Mouse (Mus musculus): ENCODE results near the gene Lingo1. TPM values are rescaled to one million over a fixed set of nuclear protein-coding genes. Genes with fewer than 3 reads are reported as not detected.

Lingo1 gene
- polyA plus RNA-seq, 1 experiment = 0.38 TPM

DNA sequence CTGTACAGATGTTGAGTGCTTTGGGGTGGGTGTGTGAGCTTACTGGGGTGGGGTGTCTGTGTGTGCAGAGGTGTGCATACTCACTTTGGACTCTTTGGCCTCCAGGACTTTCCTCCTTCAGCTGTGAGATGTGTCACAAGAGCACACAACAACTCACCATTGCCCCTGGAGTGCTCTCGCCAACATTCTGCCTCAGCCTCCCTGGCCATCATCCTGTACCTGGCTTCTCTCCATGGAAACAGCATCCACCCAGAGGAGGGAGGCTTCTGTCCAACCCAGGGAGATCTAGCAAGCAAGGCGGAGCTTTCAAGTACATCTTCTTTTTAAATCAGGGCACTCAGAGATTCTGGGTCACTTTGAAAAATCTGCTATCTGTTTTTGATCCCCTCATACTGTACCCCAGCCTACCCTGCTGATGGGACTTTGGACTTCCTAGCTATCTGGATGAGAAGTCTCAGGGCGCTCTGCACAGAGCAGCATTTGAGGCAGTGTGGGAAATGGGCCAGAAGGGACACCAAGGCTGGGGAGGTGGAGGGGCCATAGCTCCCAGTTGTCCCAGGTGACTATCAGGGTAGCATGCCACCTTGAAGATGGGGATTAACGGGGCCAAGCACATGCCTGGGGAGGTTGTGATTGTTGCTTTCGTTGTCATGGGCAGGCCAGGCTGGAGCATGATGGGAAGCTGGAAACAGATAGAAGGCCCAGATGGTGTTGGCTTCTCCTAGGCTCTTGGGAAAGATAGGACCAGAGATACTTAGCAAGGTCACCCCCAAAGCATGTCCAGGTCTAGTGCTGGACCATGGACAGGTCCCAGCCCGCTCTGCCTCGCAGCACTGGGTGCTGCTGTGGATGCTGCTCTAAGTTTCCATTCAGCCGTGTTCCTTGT is 184.1 kb downstream of the Lingo1 start:
- H3K27ac ChIP-seq (ENCODE audit: insufficient read depth, low read depth, low read length) = no peak overlapping the region
- TF ChIP-seq CTCF (IDR thresholded peaks at IDR 0.05; ENCODE audit: extremely low read depth, insufficient read length, insufficient replicate concordance, low read depth, low read length) (no peak), POLR2A (IDR thresholded peaks at IDR 0.05; ENCODE audit: low read depth, low read length) (no peak)
- WGBS = 83% methylated on average over 8 of the region's 8 CpGs
- no peaks in the 10 kb centered on the region for H3K36me3 ChIP-seq (ENCODE audit: control insufficient read depth, insufficient read depth, low read length)
- no peaks in the 10 kb centered on the region for H3K27me3 ChIP-seq (ENCODE audit: control insufficient read depth, insufficient read depth, low read length)
- H3K4me3 ChIP-seq (ENCODE audit: low read depth, low read length) = no peak overlapping the region
- no peaks in the 10 kb centered on the region for H3K4me1 ChIP-seq (ENCODE audit: control insufficient read depth, insufficient read depth, insufficient read length, low read length)

DNA sequence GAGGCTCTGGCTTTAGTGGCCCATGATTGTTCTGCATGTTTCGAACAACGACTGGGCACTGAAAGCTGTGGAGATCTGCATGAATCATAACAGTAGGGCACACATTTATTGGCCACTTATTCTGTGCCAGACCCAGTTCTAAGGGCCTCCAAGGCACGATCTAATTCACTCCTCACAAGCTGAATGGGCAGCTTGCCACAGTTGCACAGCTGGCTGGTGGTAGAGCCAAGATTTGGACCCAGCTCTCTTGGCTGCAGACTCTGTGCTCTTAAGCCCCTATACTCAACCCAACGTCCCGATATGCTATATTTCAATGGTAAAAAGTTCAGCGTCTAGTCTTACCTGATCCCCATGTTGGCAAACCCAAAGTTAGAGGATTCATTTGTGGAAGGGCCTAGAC is 185.3 kb downstream of the Lingo1 start:
- Histone ChIP-seq H3K36me3 (ENCODE audit: control insufficient read depth, insufficient read depth, low read length) (no peaks in the 10 kb centered on the region), H3K27ac (ENCODE audit: insufficient read depth, low read depth, low read length) (no peak overlapping the region), H3K4me3 (ENCODE audit: low read depth, low read length) (no peak overlapping the region), H3K27me3 (ENCODE audit: control insufficient read depth, insufficient read depth, low read length) (no peaks in the 10 kb centered on the region), H3K4me1 (ENCODE audit: control insufficient read depth, insufficient read depth, insufficient read length, low read length) (no peaks in the 10 kb centered on the region)
- TF ChIP-seq POLR2A (IDR thresholded peaks at IDR 0.05; ENCODE audit: low read depth, low read length) = no peak
- no peak for TF ChIP-seq CTCF (IDR thresholded peaks at IDR 0.05; ENCODE audit: extremely low read depth, insufficient read length, insufficient replicate concordance, low read depth, low read length)
- 78% methylated on average over 6 of the region's 6 CpGs for WGBS

DNA sequence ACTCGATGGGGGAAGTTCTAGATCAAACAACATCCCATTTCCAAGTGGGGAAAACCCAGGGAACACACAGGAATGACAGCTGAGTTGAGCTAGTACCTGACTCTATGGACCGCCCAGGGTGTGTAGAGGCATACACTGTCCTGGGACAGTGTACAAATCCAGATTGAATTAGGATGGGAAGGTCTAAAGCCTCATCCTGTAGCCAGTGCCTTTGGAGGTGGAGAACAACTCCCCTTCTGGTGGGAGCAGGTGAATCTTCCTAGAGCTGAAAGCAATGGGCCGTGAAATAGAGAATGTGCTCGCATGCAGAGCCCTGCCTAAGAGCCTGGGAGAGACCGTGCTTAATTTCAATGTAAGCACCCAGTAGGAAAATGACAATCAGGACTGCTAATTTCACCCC is 185.8 kb downstream of the Lingo1 start:
- Histone ChIP-seq H3K27ac (ENCODE audit: insufficient read depth, low read depth, low read length) (no peak overlapping the region), H3K36me3 (ENCODE audit: control insufficient read depth, insufficient read depth, low read length) (no peaks in the 10 kb centered on the region), H3K27me3 (ENCODE audit: control insufficient read depth, insufficient read depth, low read length) (no peaks in the 10 kb centered on the region), H3K4me1 (ENCODE audit: control insufficient read depth, insufficient read depth, insufficient read length, low read length) (no peaks in the 10 kb centered on the region), H3K4me3 (ENCODE audit: low read depth, low read length) (no peak overlapping the region)
- WGBS = 77% methylated on average over 5 of the region's 5 CpGs
- TF ChIP-seq POLR2A (IDR thresholded peaks at IDR 0.05; ENCODE audit: low read depth, low read length) (no peak), CTCF (IDR thresholded peaks at IDR 0.05; ENCODE audit: extremely low read depth, insufficient read length, insufficient replicate concordance, low read depth, low read length) (no peak)

DNA sequence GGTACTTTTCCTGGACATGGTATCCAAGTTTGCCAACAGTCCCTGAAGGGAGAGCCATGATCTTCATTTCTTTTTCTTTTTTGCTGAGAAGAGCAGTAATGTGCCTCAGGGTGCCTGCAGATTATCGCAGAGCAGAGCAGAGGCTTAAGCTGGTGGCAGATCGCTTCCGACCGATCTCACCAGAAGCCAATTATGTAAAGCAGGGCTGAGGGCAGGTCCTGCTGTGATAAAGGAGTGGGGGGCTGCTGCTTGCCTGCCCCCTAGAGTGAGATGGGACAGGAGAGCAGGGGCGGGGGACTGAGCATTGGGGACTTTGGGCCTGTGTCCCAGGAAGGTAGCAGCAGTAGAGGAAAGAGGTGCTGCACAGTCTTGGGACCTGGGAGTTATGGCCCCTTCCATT is 186.8 kb downstream of the Lingo1 start:
- H3K4me1 ChIP-seq (ENCODE audit: control insufficient read depth, insufficient read depth, insufficient read length, low read length) = no peaks in the 10 kb centered on the region
- TF ChIP-seq CTCF (IDR thresholded peaks at IDR 0.05; ENCODE audit: extremely low read depth, insufficient read length, insufficient replicate concordance, low read depth, low read length) (no peak), POLR2A (IDR thresholded peaks at IDR 0.05; ENCODE audit: low read depth, low read length) (no peak)
- H3K36me3 ChIP-seq (ENCODE audit: control insufficient read depth, insufficient read depth, low read length) = no peaks in the 10 kb centered on the region
- 66% methylated on average over 5 of the region's 5 CpGs for WGBS
- H3K27ac ChIP-seq (ENCODE audit: insufficient read depth, low read depth, low read length) = no peak overlapping the region
- H3K27me3 ChIP-seq (ENCODE audit: control insufficient read depth, insufficient read depth, low read length) = no peaks in the 10 kb centered on the region
- no peak overlapping the region for H3K4me3 ChIP-seq (ENCODE audit: low read depth, low read length)

DNA sequence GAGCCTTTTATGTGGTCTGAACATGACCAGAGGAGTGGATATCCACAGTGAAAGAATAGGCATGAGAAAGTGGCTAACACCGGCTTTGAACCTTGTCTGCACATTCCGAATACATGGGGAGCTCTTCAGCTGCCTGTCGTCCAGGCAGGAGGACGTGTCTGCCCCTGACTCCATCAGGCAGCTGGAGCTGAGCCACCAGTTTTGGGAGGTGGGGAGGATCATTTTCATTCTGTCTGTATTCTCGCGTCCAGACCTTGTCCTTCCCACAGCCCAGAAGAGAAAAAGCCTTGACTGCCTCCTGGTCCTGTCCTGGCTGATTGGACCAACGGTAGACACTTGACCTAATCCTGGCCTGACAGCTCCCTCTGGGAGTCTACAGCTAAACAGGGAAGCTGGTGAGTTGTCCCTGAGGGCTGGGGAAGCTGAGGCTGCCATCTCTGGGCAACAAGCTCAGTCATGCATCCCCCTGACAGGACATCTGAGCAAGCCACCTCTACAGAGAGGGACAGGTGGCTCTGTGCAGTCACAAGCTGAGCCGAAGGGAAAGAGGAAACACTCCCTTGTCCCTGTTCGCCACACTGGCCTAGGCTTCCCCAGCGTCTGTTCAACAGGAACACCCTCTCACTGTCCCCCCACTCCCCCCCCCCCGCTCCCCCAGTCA is 187.4 kb downstream of the Lingo1 start:
- Histone ChIP-seq H3K27me3 (ENCODE audit: control insufficient read depth, insufficient read depth, low read length) (no peaks in the 10 kb centered on the region), H3K36me3 (ENCODE audit: control insufficient read depth, insufficient read depth, low read length) (no peaks in the 10 kb centered on the region), H3K4me3 (ENCODE audit: low read depth, low read length) (no peak overlapping the region), H3K4me1 (ENCODE audit: control insufficient read depth, insufficient read depth, insufficient read length, low read length) (no peaks in the 10 kb centered on the region), H3K27ac (ENCODE audit: insufficient read depth, low read depth, low read length) (no peak overlapping the region)
- 43% methylated on average over 11 of the region's 11 CpGs for WGBS
- no peak for TF ChIP-seq CTCF (IDR thresholded peaks at IDR 0.05; ENCODE audit: extremely low read depth, insufficient read length, insufficient replicate concordance, low read depth, low read length)
- TF ChIP-seq POLR2A (IDR thresholded peaks at IDR 0.05; ENCODE audit: low read depth, low read length) = no peak

DNA sequence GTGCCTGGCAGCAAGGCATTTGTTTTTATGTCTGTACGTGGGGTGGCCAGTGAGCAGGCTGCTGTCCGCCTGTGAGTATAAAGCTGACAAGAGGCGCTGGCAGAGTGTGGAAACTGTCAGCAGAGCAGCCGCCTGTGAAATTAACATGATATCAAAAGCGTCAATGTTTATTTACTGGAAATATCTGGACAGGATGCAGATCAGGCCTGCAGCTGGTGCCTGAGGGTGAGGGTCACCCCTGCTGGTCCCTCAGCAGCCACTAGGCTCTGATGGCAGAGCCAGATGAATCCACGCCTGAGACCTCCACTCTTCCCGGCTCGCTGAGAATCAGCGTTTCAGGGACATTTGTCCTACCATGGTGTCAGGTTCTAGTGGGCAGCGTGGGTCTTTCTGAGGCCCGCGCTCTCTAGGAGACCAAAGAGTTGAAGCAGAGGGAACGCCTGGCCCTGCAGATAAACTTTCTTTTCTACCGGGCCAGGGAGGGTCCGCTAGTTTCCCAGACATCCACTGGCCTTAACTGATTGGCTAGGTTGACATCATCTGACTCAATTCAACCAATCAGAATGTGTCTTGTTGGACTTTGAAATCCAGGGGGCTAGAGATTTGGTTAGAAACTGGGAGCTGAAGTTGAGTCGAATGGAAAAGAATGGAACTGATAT is 190.1 kb downstream of the Lingo1 start:
- H3K36me3 ChIP-seq (ENCODE audit: control insufficient read depth, insufficient read depth, low read length) = no peaks in the 10 kb centered on the region
- H3K4me3 ChIP-seq (ENCODE audit: low read depth, low read length) = no peak overlapping the region
- H3K4me1 ChIP-seq (ENCODE audit: control insufficient read depth, insufficient read depth, insufficient read length, low read length) = no peaks in the 10 kb centered on the region
- 72% methylated on average over 16 of the region's 16 CpGs for WGBS
- H3K27ac ChIP-seq (ENCODE audit: insufficient read depth, low read depth, low read length) = no peak overlapping the region
- TF ChIP-seq POLR2A (IDR thresholded peaks at IDR 0.05; ENCODE audit: low read depth, low read length) (no peak), CTCF (IDR thresholded peaks at IDR 0.05; ENCODE audit: extremely low read depth, insufficient read length, insufficient replicate concordance, low read depth, low read length) (no peak)
- H3K27me3 ChIP-seq (ENCODE audit: control insufficient read depth, insufficient read depth, low read length) = no peaks in the 10 kb centered on the region

DNA sequence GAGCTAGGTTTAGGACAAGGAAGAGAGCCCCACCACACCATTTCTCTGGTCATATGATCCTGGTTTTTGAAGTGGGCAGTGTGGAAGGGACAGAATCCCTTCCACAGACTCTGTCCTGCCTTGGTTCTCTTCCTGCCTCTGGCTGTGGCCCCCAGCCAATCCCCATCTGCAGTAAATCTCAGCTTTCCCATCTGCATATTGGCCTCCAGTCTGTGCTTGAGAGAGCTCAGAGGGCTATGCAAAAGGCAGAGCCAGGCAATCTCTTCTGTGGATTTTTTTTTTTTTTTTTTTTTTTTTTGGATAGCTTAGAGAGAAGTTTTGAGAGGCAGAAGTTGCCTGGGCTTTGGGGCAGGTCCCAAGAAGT is 190.8 kb downstream of the Lingo1 start:
- no peak overlapping the region for H3K27ac ChIP-seq (ENCODE audit: insufficient read depth, low read depth, low read length)
- TF ChIP-seq CTCF (IDR thresholded peaks at IDR 0.05; ENCODE audit: extremely low read depth, insufficient read length, insufficient replicate concordance, low read depth, low read length) (no peak), POLR2A (IDR thresholded peaks at IDR 0.05; ENCODE audit: low read depth, low read length) (no peak)

More for the DNA sequence above, 190.8 kb downstream of the Lingo1 start:
- H3K36me3 ChIP-seq (ENCODE audit: control insufficient read depth, insufficient read depth, low read length) = no peaks in the 10 kb centered on the region
- H3K4me1 ChIP-seq (ENCODE audit: control insufficient read depth, insufficient read depth, insufficient read length, low read length) = no peaks in the 10 kb centered on the region
- no peaks in the 10 kb centered on the region for H3K27me3 ChIP-seq (ENCODE audit: control insufficient read depth, insufficient read depth, low read length)
- no peak overlapping the region for H3K4me3 ChIP-seq (ENCODE audit: low read depth, low read length)
